Mouse (Mus musculus) C2C12 (cell line): ENCODE measurements around the gene Lxn. TPM values are rescaled to one million over a fixed set of nuclear protein-coding genes. Genes with fewer than 3 reads are reported as not detected.

ENCODE experiments used
- H3K27me3 ChIP-seq: one replicate; pipeline ENCODE4 v1.6.1; 2011; ENCODE audit not compliant: control insufficient read depth, insufficient read depth, insufficient read length
- H3K36me3 ChIP-seq: one replicate; pipeline ENCODE4 v1.6.1; 2011; ENCODE audit not compliant: control insufficient read depth, insufficient read depth
- H3K4me3 ChIP-seq: one replicate; pipeline ENCODE4 v1.5.1; 2011; ENCODE audit warnings: mild to moderate bottlenecking, control low read depth; ENCODE audit not compliant: poor library complexity, insufficient read depth, severe bottlenecking
- H3K79me2 ChIP-seq: one replicate; pipeline ENCODE4 v1.6.1; 2011; ENCODE audit not compliant: control insufficient read depth, insufficient read depth
- H3K79me3 ChIP-seq: one replicate; pipeline ENCODE4 v1.6.1; 2011; ENCODE audit warnings: low read depth, control low read depth
- H3ac ChIP-seq: one replicate; pipeline ENCODE3; 2011; ENCODE audit warnings: low read depth; ENCODE audit not compliant: control insufficient read depth, insufficient read length
- CEBPB ChIP-seq: IDR thresholded peaks from one replicate; pipeline ENCODE4 v1.6.1; 2011; ENCODE audit warnings: low read depth, mild to moderate bottlenecking, control low read depth, moderate library complexity
- CTCF ChIP-seq: IDR thresholded peaks from one replicate; pipeline ENCODE4 v1.5.1; 2011; ENCODE audit not compliant: control insufficient read depth, insufficient read depth, insufficient read length
- FOSL1 ChIP-seq: IDR thresholded peaks from one replicate; pipeline ENCODE4 v1.8.0; 2011; ENCODE audit warnings: mild to moderate bottlenecking, low read length; ENCODE audit not compliant: poor library complexity, insufficient read depth, severe bottlenecking
- MAX ChIP-seq: IDR thresholded peaks from one replicate; pipeline ENCODE4 v1.6.1; 2011; ENCODE audit warnings: mild to moderate bottlenecking, control low read depth
- MYOD1 ChIP-seq: IDR thresholded peaks from one replicate; pipeline ENCODE4 v1.6.1; 2011; ENCODE audit warnings: low read depth; ENCODE audit not compliant: control insufficient read depth, insufficient read length
- MYOG ChIP-seq: IDR thresholded peaks from one replicate; pipeline ENCODE4 v1.6.1; 2011; ENCODE audit not compliant: control insufficient read depth, insufficient read length; ENCODE audit errors: extremely low read depth
- USF1 ChIP-seq: IDR thresholded peaks from one replicate; pipeline ENCODE4 v1.6.1; 2011; ENCODE audit warnings: low read depth, mild to moderate bottlenecking, control low read depth, moderate library complexity
- polyA plus RNA-seq: library from polyadenylated mRNA; unstranded; fragments of >200 nt; fragmentation: generic; extraction: Trizol; gene quantifications from one replicate; pipeline ENCODE4 v1.2.1, GENCODE M21; 2012; ENCODE audit warnings: missing spikeins

Gene Lxn
- polyA plus RNA-seq, 1 experiment, result 17.2 TPM

DNA sequence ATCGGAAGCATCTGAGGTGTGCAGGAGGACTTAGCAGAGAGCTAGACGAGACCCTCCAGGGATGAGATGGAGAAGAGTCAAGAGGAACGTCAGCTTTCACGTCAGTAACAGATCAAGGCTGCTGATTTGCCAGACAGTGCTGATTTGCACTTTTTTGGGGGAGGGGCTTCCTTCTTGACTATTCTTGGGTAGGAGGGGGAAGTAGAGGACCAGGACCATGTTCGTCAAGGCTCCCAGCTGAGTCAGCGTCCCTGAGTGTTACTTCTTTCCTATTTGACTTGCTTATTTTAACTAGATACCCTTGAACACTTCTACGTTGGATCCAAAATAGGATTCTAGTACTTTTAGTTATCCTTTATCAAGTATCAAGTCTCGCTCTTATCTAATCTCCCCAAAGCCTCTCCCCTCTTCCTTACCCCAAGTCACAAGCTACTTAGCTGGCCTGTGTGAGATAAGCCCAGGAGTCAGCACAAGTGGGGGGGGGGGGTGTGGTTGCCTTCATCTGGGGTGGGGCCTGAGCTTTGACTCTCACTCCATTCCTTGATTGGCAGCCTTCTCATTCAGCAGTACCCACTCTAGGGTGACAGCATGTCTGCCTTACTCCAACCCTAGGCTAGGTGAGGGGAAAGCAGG is 35.2 kb upstream of the Lxn start:
- TF ChIP-seq MYOG (no peak), MYOD1 (no peak), FOSL1 (no peak), USF1 (no peak)
- Histone ChIP-seq H3K4me3 (no peak overlapping the region), H3K79me2 (no peaks in the 10 kb centered on the region), H3K27me3 (no peaks in the 10 kb centered on the region), H3ac (no peak overlapping the region), H3K79me3 (no peaks in the 10 kb centered on the region), H3K36me3 (no peaks in the 10 kb centered on the region)

DNA sequence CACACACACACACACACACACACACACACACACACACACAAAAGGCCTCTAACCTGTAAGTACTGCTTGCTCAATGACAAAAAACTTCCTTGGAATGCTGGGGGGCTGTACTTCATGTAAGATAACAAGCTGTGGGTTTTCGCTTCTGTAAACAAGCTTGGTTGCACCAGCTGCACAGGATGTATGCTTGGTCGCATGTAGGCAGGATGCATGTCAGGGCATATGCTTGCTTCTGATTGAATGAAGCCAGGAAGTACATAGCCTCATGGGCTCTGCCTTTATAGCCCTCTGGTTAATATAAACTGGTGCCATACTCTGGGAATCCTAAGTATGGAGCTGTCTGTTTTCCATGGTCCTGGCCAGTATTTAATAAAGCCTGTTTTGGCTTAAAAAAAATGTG is 34.3 kb upstream of the Lxn start:
- no peak for TF ChIP-seq USF1
- no peak for TF ChIP-seq MAX
- TF ChIP-seq FOSL1, result no peak
- TF ChIP-seq CTCF, result no peak
- TF ChIP-seq MYOG, result no peak
- TF ChIP-seq MYOD1, result no peak
- TF ChIP-seq CEBPB, result no peak
- no peaks in the 10 kb centered on the region for H3K79me2 ChIP-seq

DNA sequence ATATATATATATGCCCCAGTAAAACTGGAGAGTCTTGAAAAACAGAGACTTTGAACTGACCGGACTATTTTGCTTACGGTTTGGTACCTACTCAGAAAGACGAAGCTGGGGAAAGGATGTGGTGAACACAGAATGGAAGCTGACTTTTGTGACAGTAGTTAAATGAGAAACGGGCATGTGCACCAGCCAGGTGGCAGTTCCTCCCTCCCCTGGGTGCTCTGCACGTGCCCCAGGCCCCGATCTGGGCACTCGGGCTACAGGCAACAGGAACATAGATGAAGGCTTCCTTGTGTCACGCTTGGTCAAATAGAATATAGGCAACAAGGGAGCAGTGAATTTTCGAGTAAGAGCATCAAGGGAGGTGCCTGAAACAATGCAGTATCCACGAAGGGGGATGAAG is 32.6 kb upstream of the Lxn start:
- no peak for TF ChIP-seq MYOG
- no peak for TF ChIP-seq CEBPB
- no peak for TF ChIP-seq FOSL1
- TF ChIP-seq MYOD1, result no peak
- no peak for TF ChIP-seq USF1
- TF ChIP-seq MAX, result no peak
- TF ChIP-seq CTCF, result no peak
- H3K4me3 ChIP-seq, result no peak overlapping the region
- H3ac ChIP-seq, result no peak overlapping the region

More for the DNA sequence above, 34.3 kb upstream of the Lxn start:
- H3K27me3 ChIP-seq, result no peaks in the 10 kb centered on the region
- no peak overlapping the region for H3K4me3 ChIP-seq
- no peak overlapping the region for H3ac ChIP-seq
- H3K79me3 ChIP-seq, result no peaks in the 10 kb centered on the region
- no peaks in the 10 kb centered on the region for H3K36me3 ChIP-seq

DNA sequence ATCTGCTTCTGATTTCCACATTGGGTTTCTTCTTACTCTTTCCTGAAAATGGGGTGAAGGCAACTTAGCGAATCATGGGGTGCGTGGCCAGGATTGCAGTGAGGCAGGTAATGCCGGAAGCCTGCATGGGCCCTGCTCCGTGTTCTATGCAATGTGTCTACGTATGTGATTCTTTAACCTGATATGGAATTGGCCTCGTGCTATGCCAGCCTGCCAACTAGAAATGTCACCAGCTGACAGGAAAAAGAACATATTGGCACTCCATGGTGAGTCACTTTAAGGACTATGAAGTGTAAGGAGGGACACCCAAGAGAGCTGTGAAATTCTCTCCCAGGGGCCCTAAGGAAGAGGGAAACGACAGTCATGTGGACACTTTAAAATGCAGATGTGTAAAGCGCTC is 29.4 kb upstream of the Lxn start:
- H3K27me3 ChIP-seq, result no peaks in the 10 kb centered on the region
- no peaks in the 10 kb centered on the region for H3K36me3 ChIP-seq
- no peaks in the 10 kb centered on the region for H3K79me3 ChIP-seq
- no peak overlapping the region for H3ac ChIP-seq
- no peaks in the 10 kb centered on the region for H3K79me2 ChIP-seq
- H3K4me3 ChIP-seq, result no peak overlapping the region
- no peak for TF ChIP-seq MAX
- no peak for TF ChIP-seq MYOD1
- no peak for TF ChIP-seq MYOG
- no peak for TF ChIP-seq CEBPB
- TF ChIP-seq FOSL1, result no peak
- TF ChIP-seq CTCF, result no peak
- TF ChIP-seq USF1, result no peak

More for the DNA sequence above, 32.6 kb upstream of the Lxn start:
- Histone ChIP-seq H3K36me3 (no peaks in the 10 kb centered on the region), H3K79me2 (no peaks in the 10 kb centered on the region), H3K27me3 (no peaks in the 10 kb centered on the region), H3K79me3 (no peaks in the 10 kb centered on the region)

DNA sequence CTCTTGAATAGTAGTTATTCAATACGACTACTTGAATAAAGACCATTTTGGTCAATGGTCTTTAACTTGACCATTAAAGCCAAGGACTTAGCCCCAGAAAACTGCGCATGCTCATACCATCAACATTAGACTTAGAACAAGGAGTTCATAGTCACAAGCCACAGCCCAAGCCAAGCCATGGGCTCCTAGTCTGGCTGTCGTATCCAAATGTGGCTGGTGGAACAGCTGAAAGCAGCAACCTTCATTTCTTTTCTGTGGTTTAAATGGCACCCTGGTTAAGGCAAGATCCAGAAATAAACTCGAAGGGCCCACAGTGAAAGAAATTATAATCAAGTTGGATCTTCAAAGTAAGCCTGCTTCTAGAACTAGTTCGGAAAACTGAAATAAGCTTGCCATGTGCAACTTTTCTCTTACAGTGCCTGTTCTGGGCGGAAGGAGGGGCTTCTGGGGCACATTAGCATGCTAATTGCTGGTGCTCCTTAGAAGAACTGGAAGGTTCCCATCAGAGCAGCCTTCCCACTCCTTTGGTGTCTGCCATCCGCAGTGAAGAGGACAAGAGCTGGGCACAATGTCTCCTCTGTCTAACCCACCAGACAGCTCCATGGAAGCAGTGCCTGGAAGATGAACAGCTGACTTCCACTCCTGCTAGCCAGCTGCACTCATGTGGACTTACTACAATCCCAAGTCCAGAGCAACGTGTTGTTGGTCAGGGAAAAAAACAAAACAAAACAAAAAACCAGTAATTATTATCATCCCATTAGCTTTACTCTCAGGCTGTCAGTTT is 28.6 kb upstream of the Lxn start:
- Histone ChIP-seq H3K36me3 (no peaks in the 10 kb centered on the region), H3K79me3 (no peaks in the 10 kb centered on the region), H3K4me3 (no peak overlapping the region), H3ac (no peak overlapping the region), H3K27me3 (no peaks in the 10 kb centered on the region), H3K79me2 (no peaks in the 10 kb centered on the region)
- no peak for TF ChIP-seq MYOG
- TF ChIP-seq FOSL1, result no peak
- TF ChIP-seq MYOD1, result no peak
- no peak for TF ChIP-seq MAX
- TF ChIP-seq USF1, result no peak
- TF ChIP-seq CEBPB, result no peak
- TF ChIP-seq CTCF, result no peak
